Mouse (Mus musculus): ENCODE results near the gene Phf1.
"Not testable (repeated sequence)": the region's sequence is repeated elsewhere in the genome, so short reads cannot be mapped to it uniquely, and the experiment has no call there.

- TF ChIP-seq GATA1, TAL1 (IDR thresholded peaks at IDR 0.05; ENCODE audit: low read length): not testable (repeated sequence)
Measured at GRCm38 (mm10) chr17:26919516-26919915, 13.3 kb upstream of the Phf1 start.
